Mouse (Mus musculus): Measurements from ENCODE around the gene Rhbdd1. TPM values are rescaled to one million over a fixed set of nuclear protein-coding genes. Genes with fewer than 3 reads are reported as not detected.

Gene Rhbdd1
- polyA plus RNA-seq, 1 experiment from 2014 or later, result 6.2 TPM

- WGBS, result 14% methylated on average over 15 of the region's 15 CpGs
- H3K4me2 ChIP-seq (replicated peaks), result peak overlapping the region; percentile 82
- H3K4me1 ChIP-seq (replicated peaks), result peaks cover 73% of the 10 kb centered on the region
- peak overlapping the region; percentile 64 for H3K9ac ChIP-seq (replicated peaks)
- no peaks in the 10 kb centered on the region for H3K27me3 ChIP-seq
- H3K9me3 ChIP-seq, result no peaks in the 10 kb centered on the region
- H3K4me3 ChIP-seq (replicated peaks), result peak overlapping the region; percentile 44
- no peak for ATAC-seq
- peak overlapping the region; percentile 49; the same call in 1 of the 2 replicates for H3K27ac ChIP-seq
- H3K36me3 ChIP-seq, result peaks cover 14% of the 10 kb centered on the region
These were observed 29.8 kb upstream of the Rhbdd1 start for GRCm38 (mm10) chr1:82286190-82287051.

GRCm38 (mm10) chr1:82287052-82287775 is 29.0 kb upstream of the Rhbdd1 start:
- H3K9me3 ChIP-seq, result no peaks in the 10 kb centered on the region
- peak overlapping the region; percentile 64 for H3K9ac ChIP-seq (replicated peaks)
- H3K4me2 ChIP-seq (replicated peaks), result peak overlapping the region; percentile 82
- peak overlapping the region; percentile 44 for H3K4me3 ChIP-seq (replicated peaks)
- peaks cover 71% of the 10 kb centered on the region for H3K4me1 ChIP-seq (replicated peaks)
- H3K36me3 ChIP-seq, result peaks cover 14% of the 10 kb centered on the region
- 69% methylated on average over 22 of the region's 22 CpGs for WGBS
- no peaks in the 10 kb centered on the region for H3K27me3 ChIP-seq
- H3K27ac ChIP-seq, result 0 out of 2 replicates have a peak overlapping the region, but pooled peaks have one; percentile 5
- ATAC-seq, result no peak

- Histone ChIP-seq H3K4me2 (replicated peaks) (peak overlapping the region; percentile 82), H3K36me3 (peaks cover 14% of the 10 kb centered on the region), H3K27me3 (no peaks in the 10 kb centered on the region), H3K4me1 (replicated peaks) (peaks cover 69% of the 10 kb centered on the region), H3K9ac (replicated peaks) (no peak overlapping the region; the same call in 1 of the 2 replicates), H3K9me3 (no peaks in the 10 kb centered on the region), H3K27ac (no peak overlapping the region), H3K4me3 (replicated peaks) (peak overlapping the region; percentile 44)
- no peak for ATAC-seq
- 96% methylated on average over 16 of the region's 16 CpGs for WGBS
These were observed 28.4 kb upstream of the Rhbdd1 start for GRCm38 (mm10) chr1:82287776-82288325.

- ATAC-seq, result no peak
- Histone ChIP-seq H3K4me3 (replicated peaks) (peak overlapping the region; percentile 79), H3K27me3 (no peaks in the 10 kb centered on the region), H3K4me2 (replicated peaks) (peak overlapping the region; percentile 82), H3K9ac (replicated peaks) (0 out of 2 replicates have a peak overlapping the region, but pooled peaks have one; percentile 88), H3K36me3 (peaks cover 14% of the 10 kb centered on the region), H3K27ac (no peak overlapping the region), H3K9me3 (no peaks in the 10 kb centered on the region), H3K4me1 (replicated peaks) (peaks cover 73% of the 10 kb centered on the region)
- WGBS, result 94% methylated on average over 18 of the region's 18 CpGs
These were observed 27.7 kb upstream of the Rhbdd1 start for GRCm38 (mm10) chr1:82288421-82288990.

GRCm38 (mm10) chr1:82289116-82289989 is 26.9 kb upstream of the Rhbdd1 start:
- peak overlapping the region; percentile 88 for H3K9ac ChIP-seq (replicated peaks)
- 68% methylated on average over 33 of the region's 35 CpGs for WGBS
- H3K27ac ChIP-seq, result peak overlapping the region; percentile 98
- peaks cover 66% of the 10 kb centered on the region for H3K4me1 ChIP-seq (replicated peaks)
- no peaks in the 10 kb centered on the region for H3K27me3 ChIP-seq
- no peak for ATAC-seq
- peak overlapping the region; percentile 82 for H3K4me2 ChIP-seq (replicated peaks)
- peak overlapping the region; percentile 79 for H3K4me3 ChIP-seq (replicated peaks)
- no peaks in the 10 kb centered on the region for H3K9me3 ChIP-seq
- peaks cover 14% of the 10 kb centered on the region for H3K36me3 ChIP-seq

- peak overlapping the region; percentile 82 for H3K4me2 ChIP-seq (replicated peaks)
- peaks cover 14% of the 10 kb centered on the region for H3K36me3 ChIP-seq
- peaks cover 58% of the 10 kb centered on the region for H3K4me1 ChIP-seq (replicated peaks)
- peak overlapping the region; percentile 79 for H3K4me3 ChIP-seq (replicated peaks)
- 0 out of 2 replicates have a peak, but pooled peaks have one; percentile 7 for ATAC-seq
- H3K27me3 ChIP-seq, result no peaks in the 10 kb centered on the region
- no peaks in the 10 kb centered on the region for H3K9me3 ChIP-seq
- WGBS, result under 1% methylated on average over 45 of the region's 45 CpGs
- H3K27ac ChIP-seq, result peak overlapping the region; percentile 98
- peak overlapping the region; percentile 88 for H3K9ac ChIP-seq (replicated peaks)
These were observed 26.1 kb upstream of the Rhbdd1 start for GRCm38 (mm10) chr1:82289990-82290681.

- Histone ChIP-seq H3K4me3 (replicated peaks) (peak overlapping the region; percentile 79), H3K27ac (peak overlapping the region; percentile 98), H3K27me3 (no peaks in the 10 kb centered on the region), H3K9ac (replicated peaks) (peak overlapping the region; percentile 88), H3K4me1 (replicated peaks) (peaks cover 54% of the 10 kb centered on the region), H3K9me3 (no peaks in the 10 kb centered on the region), H3K4me2 (replicated peaks) (peak overlapping the region; percentile 82), H3K36me3 (peaks cover 14% of the 10 kb centered on the region)
- WGBS, result under 1% methylated on average over 31 of the region's 31 CpGs
- ATAC-seq, result peak; percentile 41
These were observed 25.5 kb upstream of the Rhbdd1 start for GRCm38 (mm10) chr1:82290723-82291150.

GRCm38 (mm10) chr1:82291151-82291797 is 25.0 kb upstream of the Rhbdd1 start, which contains the start of gene Irs1:
Gene Irs1, minus strand, starts transcription at chr1:82291416.
- Histone ChIP-seq H3K27ac (peak within 1 kb of the TSS; percentile 98), H3K4me2 (replicated peaks) (peak within 1 kb of the TSS; percentile 82), H3K4me3 (replicated peaks) (peak within 1 kb of the TSS; percentile 79), H3K9me3 (no peaks in the 10 kb centered on the region), H3K27me3 (no peaks in the 10 kb centered on the region), H3K36me3 (peaks cover 14% of the 10 kb centered on the region), H3K9ac (replicated peaks) (peak within 1 kb of the TSS; percentile 88), H3K4me1 (replicated peaks) (peaks cover 48% of the 10 kb centered on the region)
- ATAC-seq, result peak; percentile 87
- WGBS, result under 1% methylated on average over 54 of the region's 60 CpGs

GRCm38 (mm10) chr1:82291930-82292712 is 24.1 kb upstream of the Rhbdd1 start:
- 0 out of 2 replicates have a peak, but pooled peaks have one; percentile 1 for ATAC-seq
- H3K36me3 ChIP-seq, result peaks cover 14% of the 10 kb centered on the region
- H3K4me2 ChIP-seq (replicated peaks), result peak overlapping the region; percentile 82
- 2% methylated on average over 23 of the region's 23 CpGs for WGBS
- H3K9me3 ChIP-seq, result no peaks in the 10 kb centered on the region
- H3K4me3 ChIP-seq (replicated peaks), result peak overlapping the region; percentile 79
- H3K9ac ChIP-seq (replicated peaks), result peak overlapping the region; percentile 88
- H3K27me3 ChIP-seq, result no peaks in the 10 kb centered on the region
- peaks cover 40% of the 10 kb centered on the region for H3K4me1 ChIP-seq (replicated peaks)
- peak overlapping the region; percentile 98 for H3K27ac ChIP-seq

Data from midbrain, embryonic 13.5 days (tissue).